Mouse (Mus musculus) layer of hippocampus, postnatal 36 days (tissue): ENCODE data around the gene Cbx3. TPM values are rescaled to one million over a fixed set of nuclear protein-coding genes. Genes with fewer than 3 reads are reported as not detected.

Source experiments
- DNase-seq, 2 experiments: peaks; one replicate each; pipeline ENCODE4 v3.0.0; 2022
- total RNA-seq, 2 experiments: library from RNA; stranded (reverse); gene quantifications; 2 replicates each; pipeline ENCODE4 v1.2.3; 2021

Gene Cbx3
- total RNA-seq, 2 experiments from 2014 or later = 139 to 148 TPM

DNA sequence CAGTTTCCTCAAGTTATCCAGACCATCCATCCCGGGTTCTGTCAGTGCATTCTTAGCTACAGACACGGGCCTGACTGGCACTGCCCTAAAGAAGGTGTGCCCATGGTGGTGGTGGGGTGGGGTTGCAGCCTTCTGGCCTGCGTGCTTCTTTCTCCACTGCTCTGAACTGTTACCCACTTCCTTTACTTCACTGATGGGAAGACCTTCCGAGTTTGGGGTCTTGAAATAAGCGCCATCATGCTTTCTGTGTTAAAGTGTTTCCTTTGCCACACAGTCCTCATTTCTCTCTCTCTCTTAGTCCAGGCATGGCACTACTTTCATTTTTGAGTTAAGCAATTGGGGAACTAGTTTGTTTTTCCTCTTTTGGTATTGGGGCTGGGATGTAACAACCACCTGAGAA, 54.8 kb downstream of the Cbx3 start:
- DNase-seq = no peak

DNA sequence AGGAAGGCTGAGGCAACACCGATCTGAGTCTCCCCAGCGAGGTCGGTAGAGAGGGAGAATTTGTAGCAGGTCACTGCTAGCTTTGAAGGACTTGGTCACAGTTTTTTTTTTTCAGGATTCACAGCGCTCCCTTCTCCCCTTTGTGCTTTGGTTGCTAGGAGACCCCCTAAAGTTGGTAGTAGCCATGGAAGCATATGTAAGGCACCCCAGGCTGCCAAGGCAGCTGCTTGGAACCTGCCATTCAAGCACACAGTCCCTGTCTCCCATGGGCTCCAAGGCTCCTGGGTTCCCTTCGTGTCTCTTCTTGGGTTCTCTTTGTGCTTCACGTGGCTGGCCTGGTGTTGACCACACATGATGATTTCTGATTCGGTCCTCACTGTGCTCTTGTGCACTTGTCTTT, 59.3 kb downstream of the Cbx3 start:
- DNase-seq = no peak

Other genes with a start within 250 kb of the Cbx3 start
- gene Nfe2l3, start 37.7 kb upstream of the Cbx3 start, total RNA-seq = 1 to 10 TPM; 2.0 TPM
- gene Hnrnpa2b1, start 466 bp upstream of the Cbx3 start, total RNA-seq = 100 to 1,000 TPM; 518 to 547 TPM
- 100 to 1,000 TPM; 104 to 106 TPM for gene Snx10, start 53.5 kb downstream of the Cbx3 start, total RNA-seq